Mouse (Mus musculus): ENCODE results near the gene Cttnbp2.

Cttnbp2 gene

GRCm38 (mm10) chr6:18514480-18515352 lies at the start of gene Cttnbp2:
Gene Cttnbp2 (minus strand): TSS chr6:18514843.
- peak; percentile 3 for DNase-seq

GRCm38 (mm10) chr6:18559019-18559418 lies 44.4 kb upstream of the Cttnbp2 start:
- DNase-seq, result no peak

GRCm38 (mm10) chr6:18547516-18548465 lies 33.1 kb upstream of the Cttnbp2 start:
- DNase-seq, result no peak

GRCm38 (mm10) chr6:18543878-18544277 lies 29.2 kb upstream of the Cttnbp2 start:
- no peak for DNase-seq

- DNase-seq, result no peak
Observed at GRCm38 (mm10) chr6:18540396-18540795, 25.8 kb upstream of the Cttnbp2 start.

GRCm38 (mm10) chr6:18530394-18530793 lies 15.8 kb upstream of the Cttnbp2 start:
- no peak for DNase-seq

- no peak for DNase-seq
Observed at GRCm38 (mm10) chr6:18517626-18518025, 3.0 kb upstream of the Cttnbp2 start.

- DNase-seq, result peak; percentile 2
Observed at GRCm38 (mm10) chr6:18513611-18514473, 801 bp downstream of the Cttnbp2 start.

GRCm38 (mm10) chr6:18511886-18512285 lies 2.8 kb downstream of the Cttnbp2 start:
- DNase-seq, result no peak

- DNase-seq, result no peak
Observed at GRCm38 (mm10) chr6:18508036-18508435, 6.6 kb downstream of the Cttnbp2 start.

- no peak for DNase-seq
Observed at GRCm38 (mm10) chr6:18499833-18500232, 14.8 kb downstream of the Cttnbp2 start.

GRCm38 (mm10) chr6:18492977-18493376 lies 21.7 kb downstream of the Cttnbp2 start:
- no peak for DNase-seq

- DNase-seq, result no peak
Observed at GRCm38 (mm10) chr6:18492248-18492901, 22.3 kb downstream of the Cttnbp2 start.

GRCm38 (mm10) chr6:18485087-18485486 lies 29.6 kb downstream of the Cttnbp2 start:
- no peak for DNase-seq

- DNase-seq, result no peak
Observed at GRCm38 (mm10) chr6:18484061-18484460, 30.6 kb downstream of the Cttnbp2 start.

- DNase-seq, result no peak
Observed at GRCm38 (mm10) chr6:18482546-18482945, 32.1 kb downstream of the Cttnbp2 start.

- DNase-seq, result no peak
Observed at GRCm38 (mm10) chr6:18481781-18482180, 32.9 kb downstream of the Cttnbp2 start.

- no peak for DNase-seq
Observed at GRCm38 (mm10) chr6:18477313-18477930, 37.2 kb downstream of the Cttnbp2 start.

- DNase-seq, result no peak
Observed at GRCm38 (mm10) chr6:18474983-18475382, 39.7 kb downstream of the Cttnbp2 start.

- DNase-seq, result no peak
Observed at GRCm38 (mm10) chr6:18474541-18474940, 40.1 kb downstream of the Cttnbp2 start.

- DNase-seq, result no peak
Observed at GRCm38 (mm10) chr6:18469206-18469605, 45.4 kb downstream of the Cttnbp2 start.

GRCm38 (mm10) chr6:18467777-18468176 lies 46.9 kb downstream of the Cttnbp2 start:
- DNase-seq, result no peak
